Mouse (Mus musculus): Measurements from ENCODE around the gene Nudt15. TPM values are rescaled to one million over a fixed set of nuclear protein-coding genes. Genes with fewer than 3 reads are reported as not detected.
"Not testable (repeated sequence)": the region's sequence is repeated elsewhere in the genome, so short reads cannot be mapped to it uniquely, and the experiment has no call there.

Nudt15 gene
- 6.9 and 8.5 TPM in 2 replicates for total RNA-seq (2021)
- long read RNA-seq, partial matches to known transcripts, result 8 of 9 reads
- long read RNA-seq, other reads (novel, unspliced or antisense), result 1 of 9 reads

DNA sequence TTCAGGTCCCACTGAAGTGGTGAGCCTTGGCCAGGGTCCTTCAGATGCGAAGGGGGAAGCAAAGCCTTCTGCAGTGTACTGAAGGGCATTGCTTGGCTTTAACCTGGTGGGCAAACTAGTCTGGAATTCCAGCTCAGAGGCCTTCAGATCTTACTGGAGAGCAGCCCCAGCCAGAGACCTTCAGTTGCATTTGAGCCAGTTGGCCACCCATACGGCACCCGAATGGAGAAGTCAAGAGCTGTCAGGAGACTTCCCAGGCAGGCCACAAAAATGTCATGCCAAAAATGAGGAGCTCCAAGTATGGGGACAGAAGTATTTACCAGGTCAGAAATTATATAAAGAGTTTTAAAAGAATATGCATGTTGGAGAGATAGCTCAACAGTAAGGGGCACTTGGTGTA, at the start of gene Nudt15:
Nudt15 (minus strand) TSS at position 192 of the 400 bp plus-strand sequence.
- DNase-seq, result no peak

GRCm38 (mm10) chr14:73592166-73592565, 44.1 kb upstream of the Nudt15 start:
- DNase-seq, result no peak

- DNase-seq, result no peak
These were observed 40.0 kb upstream of the Nudt15 start for GRCm38 (mm10) chr14:73588080-73588479.

DNA sequence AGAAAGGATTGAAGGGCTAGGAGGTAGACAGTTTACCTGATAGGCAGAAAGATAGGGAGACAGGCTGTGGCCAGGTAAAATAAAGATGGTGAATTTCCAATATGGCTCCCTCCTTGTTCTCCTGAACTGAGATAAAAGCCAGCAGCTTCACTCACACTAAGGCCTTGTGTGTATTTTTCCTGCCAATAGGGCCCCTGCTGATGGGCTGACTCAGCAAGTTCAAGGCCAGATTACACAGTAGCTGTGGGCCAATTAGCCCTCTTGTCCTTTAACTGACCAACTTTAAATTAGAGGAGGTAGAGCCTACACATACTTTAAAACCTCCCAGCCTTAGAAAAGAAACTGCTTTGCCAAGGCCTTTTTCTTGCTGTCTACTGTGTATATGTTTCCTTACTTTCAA, 28.3 kb upstream of the Nudt15 start:
- peak; percentile 10 for DNase-seq

GRCm38 (mm10) chr14:73574053-73574452, 26.0 kb upstream of the Nudt15 start:
- no peak for DNase-seq

- no peak for DNase-seq
These were observed 23.1 kb upstream of the Nudt15 start for GRCm38 (mm10) chr14:73571143-73571542.

- not testable (repeated sequence) for DNase-seq
These were observed 21.8 kb upstream of the Nudt15 start for GRCm38 (mm10) chr14:73569831-73570230.

- no peak for DNase-seq
These were observed 5.2 kb upstream of the Nudt15 start for GRCm38 (mm10) chr14:73553122-73553696.

DNA sequence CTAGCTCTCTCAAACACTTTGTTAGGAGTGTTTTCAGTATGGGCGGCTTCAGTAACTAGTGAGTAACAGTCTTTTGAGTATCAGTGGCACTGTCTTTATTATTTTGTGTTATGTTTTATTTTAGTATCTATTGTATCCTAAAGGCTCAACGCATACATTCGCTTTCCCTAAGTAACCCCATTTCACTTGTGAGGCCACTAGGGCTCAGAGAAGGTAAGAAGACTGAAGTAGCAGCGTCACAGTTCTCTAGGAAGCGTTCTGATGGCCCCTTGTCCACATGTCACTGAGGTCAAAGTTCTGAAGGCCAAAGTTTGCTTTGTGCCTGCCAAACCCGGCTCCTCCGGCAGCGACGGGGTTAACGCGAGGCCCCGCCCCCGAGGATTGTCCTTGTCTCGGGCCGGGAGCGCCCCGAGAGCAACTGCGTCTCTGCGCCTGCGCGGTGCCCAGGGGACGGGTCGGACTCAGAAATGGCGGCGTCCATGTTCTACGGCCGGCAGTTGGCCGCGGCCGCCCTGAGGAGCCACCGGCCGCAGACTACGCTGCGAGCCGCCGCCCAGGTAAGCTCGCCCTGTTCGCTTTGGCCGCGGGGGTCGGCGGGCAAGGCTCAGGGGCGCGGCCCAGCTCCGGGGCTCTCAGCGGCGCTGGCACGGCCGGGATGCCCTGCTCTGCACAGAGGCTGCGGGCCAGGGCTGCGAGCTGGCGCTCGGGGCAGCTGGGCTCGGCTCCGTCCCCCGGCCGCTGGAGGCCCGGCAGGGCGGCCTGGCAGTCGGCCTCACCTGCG, 4.5 kb upstream of the Nudt15 start:
- DNase-seq, result peak; percentile 99

DNA sequence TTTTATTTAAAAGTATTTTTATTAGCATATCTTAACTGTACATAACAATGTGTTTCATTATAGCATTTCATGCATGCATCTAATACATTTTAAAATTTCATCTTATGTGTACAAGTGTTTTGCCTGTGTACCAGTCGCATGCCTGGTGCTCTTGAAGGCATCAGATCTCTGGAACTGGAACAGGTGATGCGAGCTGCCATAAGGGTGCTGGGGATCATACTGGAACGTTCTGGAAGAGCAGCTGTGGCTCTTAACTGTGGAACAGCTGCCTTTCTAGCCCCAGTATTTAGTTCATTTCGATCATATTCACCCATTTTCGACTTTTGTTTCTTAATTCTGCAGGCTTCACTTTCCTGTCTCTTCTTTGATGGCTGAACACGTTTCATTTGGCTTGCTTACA, 3.1 kb upstream of the Nudt15 start:
- DNase-seq, result no peak

DNA sequence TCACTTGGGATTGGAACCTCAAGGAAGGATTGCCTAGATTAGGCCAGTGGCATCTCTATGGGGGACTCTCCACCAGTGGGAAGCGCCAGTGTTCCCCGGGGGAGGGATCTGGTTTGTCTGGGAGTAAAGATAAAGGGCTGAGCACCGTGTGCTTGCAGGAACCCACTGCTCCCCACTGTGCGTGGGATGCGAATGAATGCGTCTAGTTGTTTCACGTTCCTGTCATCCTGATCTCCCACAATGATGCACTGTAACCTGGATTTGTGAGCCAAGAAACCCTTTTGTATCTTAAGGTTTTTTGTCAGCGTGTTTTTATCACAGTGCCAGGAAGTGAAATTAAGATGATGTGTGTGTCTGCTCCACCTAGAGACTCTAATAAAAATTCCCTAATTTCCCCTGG, 2.7 kb upstream of the Nudt15 start:
- no peak for DNase-seq

- no peak for DNase-seq
These were observed 2.2 kb upstream of the Nudt15 start for GRCm38 (mm10) chr14:73550291-73550690.

DNA sequence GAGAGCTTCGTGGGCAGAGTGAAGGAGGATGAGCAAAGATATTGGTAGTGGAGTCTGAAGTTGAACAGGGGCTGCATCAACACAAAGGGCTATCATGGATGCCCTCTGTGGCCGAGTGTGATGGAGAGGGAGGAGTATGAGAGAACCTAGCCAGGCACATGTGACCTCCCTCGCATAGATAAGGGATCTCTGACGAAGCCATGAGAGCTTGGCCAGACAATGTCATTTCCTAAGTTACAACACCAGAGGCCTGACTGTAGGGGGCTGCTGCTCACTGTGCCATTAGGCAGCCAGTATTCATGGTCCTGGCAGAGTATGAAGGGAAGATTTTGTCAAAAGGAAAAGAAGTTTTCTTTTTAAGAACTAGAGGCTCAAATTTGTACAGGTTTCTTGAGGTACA, 1.0 kb downstream of the Nudt15 start:
- DNase-seq, result no peak

DNA sequence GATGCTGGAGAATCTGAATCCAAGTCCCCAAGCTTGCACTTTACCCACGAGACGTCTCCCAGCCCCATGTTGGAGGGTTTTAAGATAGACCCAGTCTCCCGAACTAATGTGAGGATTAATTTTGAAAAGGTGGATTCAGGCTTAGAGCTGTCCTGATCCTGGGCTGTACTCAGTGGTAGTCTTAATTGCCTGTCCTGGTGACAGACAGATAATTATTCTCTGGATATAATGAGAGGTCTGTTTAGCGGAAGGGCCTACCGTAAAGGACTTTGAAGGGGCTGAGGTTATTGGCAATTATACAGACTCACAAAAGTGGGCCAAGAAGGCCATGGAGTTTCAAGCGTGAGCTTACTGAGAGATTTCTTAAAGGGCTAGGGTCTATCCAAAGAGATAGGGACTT, 4.3 kb downstream of the Nudt15 start:
- no peak for DNase-seq

DNA sequence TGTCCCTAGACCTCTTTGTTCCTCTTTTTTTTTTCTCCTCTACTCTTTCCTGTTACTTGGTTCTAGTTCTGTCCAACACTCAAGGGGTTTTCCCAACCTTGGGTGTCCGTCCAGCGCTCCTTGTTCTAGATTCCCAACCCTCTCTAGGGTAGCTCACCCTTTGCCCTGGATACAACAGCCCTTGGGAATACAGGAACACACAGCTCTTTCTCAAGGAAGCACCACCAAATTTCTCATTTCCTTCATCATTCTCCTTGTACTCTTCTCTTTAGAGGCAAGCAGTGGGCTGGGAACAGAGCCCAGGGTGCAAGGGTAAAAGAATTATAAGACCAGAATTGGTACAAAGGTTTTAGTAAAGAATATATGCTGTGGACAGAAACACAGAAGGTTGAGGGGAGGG, 12.4 kb downstream of the Nudt15 start:
- no peak for DNase-seq

GRCm38 (mm10) chr14:73533755-73534465, 14.1 kb downstream of the Nudt15 start:
- no peak for DNase-seq

DNA sequence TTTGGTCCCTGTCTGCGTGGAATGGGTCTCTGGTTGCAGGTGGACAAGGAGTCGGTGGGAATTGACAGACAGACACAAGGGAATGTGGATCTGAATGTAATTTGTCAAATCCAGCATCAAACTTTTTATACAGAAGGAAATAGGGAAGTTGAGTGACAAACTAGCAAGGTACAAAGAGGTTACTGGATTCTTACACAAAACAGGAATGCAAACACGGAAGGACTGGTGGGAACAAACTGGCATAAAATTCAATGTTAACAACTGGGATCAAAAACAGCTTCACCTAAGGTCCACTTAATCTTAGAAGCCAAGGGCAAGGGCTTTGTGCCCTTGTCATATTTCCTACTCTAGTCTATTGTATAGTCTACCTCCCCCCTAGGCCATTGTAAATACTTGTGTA, 19.4 kb downstream of the Nudt15 start:
- not testable (repeated sequence) for DNase-seq

DNA sequence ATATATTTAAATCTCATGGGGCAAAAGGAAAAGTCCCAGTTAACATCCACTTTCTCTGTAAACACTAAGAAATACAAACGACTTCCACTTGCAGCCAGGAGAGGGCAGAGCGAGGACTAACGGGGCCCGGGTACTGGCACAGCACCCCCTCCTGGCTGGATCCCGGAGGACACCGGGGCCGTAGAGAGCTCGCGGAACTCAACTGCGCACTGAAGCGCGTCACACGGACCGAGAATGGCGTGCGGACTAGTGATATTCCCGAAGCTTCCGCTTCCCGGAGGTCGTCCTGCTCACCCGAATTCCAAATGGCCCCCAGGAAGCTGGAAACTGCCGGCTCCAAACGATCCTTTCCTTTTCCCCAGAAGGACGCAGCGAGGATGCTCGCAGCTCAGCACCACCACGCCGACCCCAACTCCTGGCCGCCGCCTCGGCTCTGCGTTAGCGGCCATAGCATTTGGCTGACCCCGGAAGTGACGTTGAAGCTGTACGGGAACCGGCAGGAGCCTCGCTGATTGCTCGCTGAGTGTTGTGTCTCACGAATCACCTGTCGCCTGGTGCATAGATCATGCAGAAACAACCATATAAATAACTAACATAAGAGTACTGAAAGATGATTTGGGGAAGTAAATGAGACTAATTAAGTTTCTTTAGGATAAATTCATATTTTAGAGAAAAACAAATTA, 23.1 kb downstream of the Nudt15 start, which contains the start of gene Sucla2:
Sucla2 (plus strand) TSS at position 554 of the 683 bp plus-strand sequence.
- DNase-seq, result peak; percentile 93

- DNase-seq, result no peak
These were observed 23.9 kb downstream of the Nudt15 start for GRCm38 (mm10) chr14:73524136-73524535.

DNA sequence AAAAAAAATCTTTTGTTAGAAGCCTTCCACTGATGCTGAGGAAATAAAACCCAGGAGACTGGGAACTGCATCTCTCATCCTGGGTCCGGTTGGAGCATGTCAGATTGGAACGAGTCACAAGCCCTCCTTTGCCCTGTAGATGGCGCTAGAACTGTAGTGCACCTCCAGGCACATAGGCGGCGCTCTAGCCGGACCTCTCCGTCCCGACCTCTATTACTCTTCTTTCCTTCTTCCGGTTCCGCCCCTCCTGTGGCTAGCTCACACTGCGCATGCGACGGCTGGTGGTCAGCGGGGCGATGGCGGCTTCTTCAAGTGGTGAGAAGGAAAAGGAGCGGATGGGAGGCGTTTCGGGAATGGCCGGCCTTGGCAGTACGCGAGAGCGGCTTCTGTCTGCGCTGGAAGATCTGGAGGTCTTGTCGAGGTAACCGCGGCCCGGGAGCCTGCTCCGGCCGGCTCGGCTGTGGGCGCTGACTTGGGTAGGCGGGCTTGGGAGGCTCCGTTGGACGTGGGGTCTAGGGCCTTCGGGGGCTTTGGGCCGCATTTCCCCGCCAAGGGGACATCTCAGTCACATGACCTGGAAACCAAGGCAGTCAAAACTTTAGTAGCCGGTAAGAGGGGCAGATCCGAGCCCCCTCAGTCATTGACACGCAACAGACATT, 38.1 kb downstream of the Nudt15 start, which contains the start of gene Med4:
Med4 (plus strand) TSS at position 261 of the 659 bp plus-strand sequence.
- peak; percentile 93 for DNase-seq

DNA sequence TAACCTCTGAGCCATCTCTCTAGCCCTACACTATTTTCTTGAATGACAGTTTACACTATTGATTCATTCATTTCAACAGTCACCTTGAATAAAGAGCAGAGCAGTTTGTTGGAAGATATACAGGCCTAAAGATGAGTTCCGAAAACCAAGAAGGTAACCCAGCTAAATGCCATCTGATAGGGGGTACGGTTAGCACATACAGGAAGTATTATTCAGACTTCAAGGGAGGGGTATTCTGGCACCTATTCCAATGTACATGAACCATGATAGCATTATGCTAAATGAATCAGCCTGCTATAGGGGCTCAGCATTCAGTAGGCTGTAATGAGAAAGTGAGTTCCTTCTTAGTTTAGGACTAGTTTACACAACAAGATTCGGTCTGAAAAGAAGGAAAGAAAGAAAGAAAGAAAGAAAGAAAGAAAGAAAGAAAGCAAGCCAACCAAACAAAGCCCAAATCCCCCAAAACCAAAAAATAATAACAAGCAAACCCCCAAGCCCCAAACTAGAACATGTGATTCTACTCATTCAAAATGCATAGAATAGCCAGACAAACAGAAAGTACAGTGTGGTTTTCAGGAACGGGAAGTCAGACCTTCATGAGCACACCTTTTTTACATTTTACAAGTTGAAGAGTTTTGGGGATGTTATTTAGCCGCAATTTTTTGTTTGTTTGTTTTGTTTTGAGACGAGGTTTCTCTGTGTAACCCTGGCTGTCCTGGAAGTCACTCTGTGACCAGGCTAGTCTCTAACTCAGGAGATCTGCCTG, 39.2 kb downstream of the Nudt15 start:
- no peak for DNase-seq
